Mouse (Mus musculus): ENCODE measurements at regions not wholly inside any gene's neighbourhood (a gene's known extent, or its start where the extent isn't known, plus 50 kb on each side); places are given as distances from the start of the nearest gene placed in this dataset.
"Not testable (repeated sequence)": the region's sequence is repeated elsewhere in the genome, so short reads cannot be mapped to it uniquely, and the experiment has no call there.

DNA sequence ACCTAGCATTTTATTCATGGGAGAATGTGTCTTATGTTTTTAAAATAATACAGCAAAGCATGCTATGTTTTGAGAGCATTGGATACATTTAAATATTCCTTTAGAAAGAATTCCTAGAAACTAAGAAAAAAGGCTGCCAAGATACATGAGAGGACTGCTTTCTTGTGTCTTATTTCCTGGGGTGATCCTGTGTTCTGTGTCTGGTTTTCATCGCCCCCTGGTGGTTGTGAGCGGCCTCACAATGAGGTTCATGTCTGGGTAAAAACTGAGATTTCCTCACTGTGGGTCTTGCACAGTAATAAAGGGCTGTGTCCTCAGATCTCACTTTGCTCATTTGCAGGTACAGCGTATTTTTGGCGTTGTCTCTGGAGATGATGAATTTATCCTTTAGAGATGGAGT is 469.2 kb downstream of the Adam6a start:
- TF ChIP-seq CTCF (IDR thresholded peaks at IDR 0.05), result peak; percentile 59
- not testable (repeated sequence) for TF ChIP-seq POLR2A (IDR thresholded peaks at IDR 0.05; ENCODE audit: insufficient read depth, low read depth, low read length)
